Mouse (Mus musculus) heart, embryonic 11.5 days (tissue): ENCODE results near the gene Pigg. TPM values are rescaled to one million over a fixed set of nuclear protein-coding genes. Genes with fewer than 3 reads are reported as not detected.

Source experiments
- ATAC-seq: fragments of 200-750 bp; cut with Nextera tagmentation; replicated peaks from 2 replicates; pipeline ENCODE4 v1.8.0; 2017; ENCODE audit warnings: moderate library complexity; ENCODE audit not compliant: insufficient number of reproducible peaks, low FRiP score, low TSS enrichment
- H3K27ac ChIP-seq: fragments of 300-500 bp; sonication (generic); 2 replicates; pipeline ENCODE4 v1.5.1; 2014; ENCODE audit warnings: mild to moderate bottlenecking, low read depth, low read length
- H3K27me3 ChIP-seq: fragments of 300-500 bp; sonication (generic); 2 replicates; pipeline ENCODE4 v1.6.1; 2014; ENCODE audit warnings: mild to moderate bottlenecking, low read length, mixed read lengths; ENCODE audit not compliant: control insufficient read depth, insufficient read depth
- H3K36me3 ChIP-seq: fragments of 300-500 bp; sonication (generic); 2 replicates; pipeline ENCODE4 v1.6.1; 2014; ENCODE audit warnings: mild to moderate bottlenecking, low read length, moderate library complexity, mixed read lengths; ENCODE audit not compliant: control insufficient read depth, insufficient read depth
- H3K4me1 ChIP-seq: fragments of 300-500 bp; sonication (generic); 2 replicates; pipeline ENCODE4 v1.6.1; 2014; ENCODE audit warnings: low read length; ENCODE audit not compliant: control insufficient read depth, insufficient read depth
- H3K4me2 ChIP-seq: fragments of 300-500 bp; sonication (generic); 2 replicates; pipeline ENCODE4 v1.6.1; 2014; ENCODE audit warnings: mild to moderate bottlenecking, moderate library complexity
- H3K4me3 ChIP-seq: fragments of 300-500 bp; sonication (generic); 2 replicates; pipeline ENCODE4 v1.5.1; 2014; ENCODE audit warnings: low read depth, low read length
- H3K9ac ChIP-seq: fragments of 300-500 bp; sonication (generic); 2 replicates; pipeline ENCODE4 v1.6.1; 2014; ENCODE audit warnings: mild to moderate bottlenecking, low read depth, low read length, moderate library complexity
- H3K9me3 ChIP-seq: fragments of 300-500 bp; sonication (generic); replicated peaks from 2 replicates; pipeline ENCODE4 v1.6.1; 2016; ENCODE audit warnings: low read length; ENCODE audit not compliant: control insufficient read depth
- WGBS: fragments of 180-500 bp; shearing (Covaris S2); extraction: QIAGEN DNeasy Blood & Tissue Kit; methylation state at CpG from one replicate; pipeline ENCODE4 v1.1.7; 2014; ENCODE audit not compliant: insufficient replicate concordance; 5-methylcytosine and 5-hydroxymethylcytosine counted together
- polyA plus RNA-seq: library from polyadenylated mRNA; unstranded; fragments of >200 nt; fragmentation: Nextera tagmentation; extraction: Ambion mirVana; gene quantifications from 2 replicates; pipeline ENCODE4 v1.2.1, GENCODE M21; 2014

The Pigg gene
- polyA plus RNA-seq, 1 experiment from 2014 or later = 3.4 TPM

GRCm38 (mm10) chr5:108378346-108378745, 65.9 kb downstream of the Pigg start:
- Histone ChIP-seq H3K9me3 (no peaks in the 10 kb centered on the region), H3K4me3 (no peak overlapping the region), H3K9ac (no peak overlapping the region), H3K36me3 (no peaks in the 10 kb centered on the region), H3K4me1 (no peaks in the 10 kb centered on the region), H3K4me2 (no peak overlapping the region), H3K27ac (no peak overlapping the region), H3K27me3 (0 out of 2 replicates have a peak, but pooled peaks cover 3% of the 10 kb centered on the region)
- WGBS = 69% methylated on average over 4 of the region's 4 CpGs
- ATAC-seq = no peak

- no peak for ATAC-seq
- Histone ChIP-seq H3K27me3 (peaks cover 8% of the 10 kb centered on the region; the same call in 1 of the 2 replicates), H3K4me2 (no peak overlapping the region), H3K36me3 (no peaks in the 10 kb centered on the region), H3K4me1 (no peaks in the 10 kb centered on the region), H3K9ac (no peak overlapping the region), H3K9me3 (no peaks in the 10 kb centered on the region), H3K27ac (no peak overlapping the region), H3K4me3 (no peak overlapping the region)
- 76% methylated on average over 2 of the region's 2 CpGs for WGBS
Measured at GRCm38 (mm10) chr5:108385632-108386031, 73.2 kb downstream of the Pigg start.

DNA sequence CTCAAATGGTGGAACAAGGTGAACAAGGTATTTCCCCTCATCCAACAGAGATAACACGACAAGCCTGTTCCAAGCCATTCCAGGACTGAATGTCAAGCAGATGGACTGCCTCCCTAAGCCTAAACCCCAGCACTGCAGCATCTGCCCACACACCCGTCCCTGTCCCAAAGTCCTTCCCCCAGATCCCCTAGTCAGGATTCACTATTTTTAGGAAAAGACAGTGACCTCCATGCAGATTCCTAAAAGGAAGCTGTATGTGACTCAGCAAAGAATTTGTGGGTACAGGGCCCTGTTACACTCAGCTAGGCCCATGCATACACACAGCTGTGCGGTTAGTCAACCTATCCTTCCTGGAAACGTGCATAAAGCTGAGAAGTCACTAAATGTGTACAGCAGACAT, 74.0 kb downstream of the Pigg start:
- no peak for ATAC-seq
- 72% methylated on average over 4 of the region's 4 CpGs for WGBS
- no peak overlapping the region for H3K4me3 ChIP-seq

DNA sequence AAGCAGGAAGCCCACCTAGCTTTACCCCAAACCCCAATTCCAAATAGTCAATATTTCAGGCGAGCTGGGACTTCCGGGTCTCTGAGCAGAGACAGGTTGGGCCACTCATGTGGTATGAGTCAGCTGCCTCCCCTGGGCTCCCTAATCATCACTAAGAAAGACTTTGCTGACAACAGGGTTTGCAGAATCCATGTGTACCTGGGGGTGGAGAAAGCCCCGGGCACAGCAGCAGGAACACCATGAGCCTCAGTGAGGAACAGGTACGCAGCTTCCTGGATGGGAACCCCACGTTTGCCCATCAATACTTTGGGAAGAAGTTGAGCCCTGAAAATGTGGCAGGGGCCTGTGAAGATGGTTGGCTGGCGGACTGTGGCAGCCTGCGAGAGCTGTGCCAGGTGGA, 75.8 kb downstream of the Pigg start, which contains the start of gene Pde6b:
Gene Pde6b, plus strand, starts transcription at position 191 of the 400 bp plus-strand sequence.
- Histone ChIP-seq H3K36me3 (no peaks in the 10 kb centered on the region), H3K27me3 (peaks cover 8% of the 10 kb centered on the region; the same call in 1 of the 2 replicates), H3K27ac (no peak within 1 kb of the TSS), H3K4me3 (no peak within 1 kb of the TSS), H3K9ac (no peak within 1 kb of the TSS), H3K4me1 (no peaks in the 10 kb centered on the region), H3K4me2 (no peak within 1 kb of the TSS), H3K9me3 (no peaks in the 10 kb centered on the region)
- 67% methylated on average over 7 of the region's 7 CpGs for WGBS
- no peak for ATAC-seq

More for the DNA sequence above, 74.0 kb downstream of the Pigg start:
- Histone ChIP-seq H3K27ac (no peak overlapping the region), H3K9me3 (no peaks in the 10 kb centered on the region), H3K4me2 (no peak overlapping the region), H3K27me3 (peaks cover 8% of the 10 kb centered on the region; the same call in 1 of the 2 replicates), H3K9ac (no peak overlapping the region), H3K36me3 (no peaks in the 10 kb centered on the region), H3K4me1 (no peaks in the 10 kb centered on the region)

DNA sequence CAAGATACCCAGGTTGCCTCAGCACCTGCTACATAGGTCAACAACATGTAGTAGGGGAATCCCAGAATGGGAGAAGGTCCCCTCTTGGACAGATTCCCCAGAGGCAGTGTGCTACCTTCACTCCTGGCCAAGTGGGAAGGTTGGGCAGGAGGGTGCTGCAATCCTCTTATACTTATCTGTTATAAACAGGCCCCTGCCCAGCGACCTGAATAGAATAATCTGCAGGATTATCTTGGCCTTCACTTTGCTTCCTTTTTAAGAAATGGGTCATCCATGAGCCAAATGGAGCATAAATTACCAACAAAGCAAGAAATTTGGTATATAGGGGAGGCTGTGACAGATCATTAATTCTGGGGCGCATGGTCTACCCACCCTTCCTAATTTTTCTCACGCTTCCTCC, 77.3 kb downstream of the Pigg start:
- Histone ChIP-seq H3K4me2 (no peak overlapping the region), H3K4me1 (no peaks in the 10 kb centered on the region), H3K27ac (no peak overlapping the region), H3K9me3 (no peaks in the 10 kb centered on the region), H3K36me3 (no peaks in the 10 kb centered on the region), H3K27me3 (peaks cover 8% of the 10 kb centered on the region; the same call in 1 of the 2 replicates), H3K4me3 (no peak overlapping the region), H3K9ac (no peak overlapping the region)
- no peak for ATAC-seq
- 78% methylated on average over 3 of the region's 3 CpGs for WGBS

Other genes starting within 250 kb of the Pigg start
- 88.2 and 88.4 TPM in 2 replicates for gene Mtf2, start 246.9 kb upstream of the Pigg start, polyA plus RNA-seq
- gene Tmed5, start 180.0 kb upstream of the Pigg start, polyA plus RNA-seq = 27.4 and 31.0 TPM in 2 replicates
- 5.9 and 6.6 TPM in 2 replicates for gene Ccdc18, start 179.7 kb upstream of the Pigg start, polyA plus RNA-seq
- gene Dr1, start 43.7 kb upstream of the Pigg start, polyA plus RNA-seq = 32.8 and 36.5 TPM in 2 replicates
- gene Gm42517, start 55.3 kb downstream of the Pigg start, polyA plus RNA-seq = 0.16 TPM in 1 of 2 replicates, not detected in the other
- gene Pde6b, start 75.8 kb downstream of the Pigg start, polyA plus RNA-seq = 0.30 TPM in 1 of 2 replicates, not detected in the other
- 756 and 781 TPM in 2 replicates for gene Atp5k, start 121.8 kb downstream of the Pigg start, polyA plus RNA-seq
- 0.08 and 0.27 TPM in 2 replicates for gene Mfsd7a, start 136.3 kb downstream of the Pigg start, polyA plus RNA-seq
- gene Pcgf3, start 148.6 kb downstream of the Pigg start, polyA plus RNA-seq = 24.4 and 24.6 TPM in 2 replicates
- gene Cplx1, start 237.4 kb downstream of the Pigg start, polyA plus RNA-seq = 0.59 and 0.93 TPM in 2 replicates